14 mouse cellular contexts compared by ENCODE assay signal in genomic region chr7:116230811-116231609, GRCm38 (mm10).
DNase-seq lines count a peak whose midpoint lies in the region; ATAC-seq lines count a peak whose summit lies in the region.
"Had no signal": no experiment of that assay in that cellular context is flagged by ENCODE, and none has a peak within 500 bp of the region (broad histone marks: within the 10 kb centered on the region; RNA-seq: fewer than 3 reads in every experiment).

No protein-coding gene starts in this region.

- H3K27ac ChIP-seq in embryonic facial prominence, embryonic 14.5 days (replicated peaks; ENCODE audit: low read depth, low read length), result no peak overlapping the region
- no peak overlapping the region for H3K27ac ChIP-seq in embryonic facial prominence, embryonic 10.5 days (replicated peaks)
- H3K27ac ChIP-seq: hindbrain, embryonic 10.5 days; liver, embryonic 13.5 days had no signal

- no peak overlapping the region for H3K9ac ChIP-seq in embryonic facial prominence, embryonic 14.5 days (ENCODE audit: low read depth, low read length)
- H3K9ac ChIP-seq: liver, embryonic 13.5 days had no signal

- peak; percentile 53; the same call in 1 of the 2 replicates for ATAC-seq in embryonic facial prominence, embryonic 14.5 days (ENCODE audit: low read depth)
- ATAC-seq in common myeloid progenitor, adult 5-6 weeks (replicated peaks; ENCODE audit: low read depth, poor library complexity, severe bottlenecking), result peak; percentile 88
- ATAC-seq in monocyte, adult 5-6 weeks (replicated peaks; ENCODE audit: insufficient number of reproducible peaks, low FRiP score, low TSS enrichment, poor library complexity, severe bottlenecking), result peak; percentile 82
- ATAC-seq: forebrain, embryonic 14.5 days had no signal

- no peak for DNase-seq in embryonic facial prominence, embryonic 14.5 days (ENCODE audit: low spot score)
- no peak for DNase-seq in embryonic facial prominence, embryonic 10.5 days (ENCODE audit: low spot score)
- DNase-seq in A20 (ENCODE audit: low read depth, low spot score), result peak; percentile 14
- no peak for DNase-seq in ovary, postnatal 14 days (ENCODE audit: low spot score)
- no peak for DNase-seq in left cerebral cortex, adult 11 months (ENCODE audit: low spot score)
- DNase-seq in right cerebral cortex, adult 2 months (ENCODE audit: low spot score in 2 of 2), result no peak
- DNase-seq: adrenal gland, postnatal 10 days; cerebellum, postnatal 14 days; liver, embryonic 13.5 days; spleen, adult 18-20 months had no signal

- no peak overlapping the region for H3K4me2 ChIP-seq in embryonic facial prominence, embryonic 14.5 days (ENCODE audit: low read depth, low read length)
- H3K4me2 ChIP-seq: liver, embryonic 13.5 days had no signal

- WGBS in embryonic facial prominence, embryonic 14.5 days, result 71% methylated on average over 11 of the region's 11 CpGs
- WGBS in embryonic facial prominence, embryonic 10.5 days, result 77% methylated on average over 11 of the region's 11 CpGs

- peaks cover 6% of the 10 kb centered on the region; the same call in 1 of the 2 replicates for H3K4me1 ChIP-seq in embryonic facial prominence, embryonic 14.5 days (ENCODE audit: control insufficient read depth, insufficient read depth, low read length)
- peaks cover 30% of the 10 kb centered on the region for H3K4me1 ChIP-seq in embryonic facial prominence, embryonic 10.5 days

- no peak overlapping the region for H3K4me3 ChIP-seq in embryonic facial prominence, embryonic 14.5 days (ENCODE audit: low read depth, low read length)
- no peak overlapping the region for H3K4me3 ChIP-seq in embryonic facial prominence, embryonic 10.5 days
- H3K4me3 ChIP-seq: hindbrain, embryonic 10.5 days; liver, embryonic 13.5 days had no signal

- H3K36me3 ChIP-seq in embryonic facial prominence, embryonic 14.5 days (ENCODE audit: control insufficient read depth, insufficient read depth, low read length), result no peaks in the 10 kb centered on the region
- H3K36me3 ChIP-seq in embryonic facial prominence, embryonic 10.5 days (replicated peaks), result no peaks in the 10 kb centered on the region
- H3K36me3 ChIP-seq: hindbrain, embryonic 10.5 days; liver, embryonic 13.5 days had no signal

- H3K9me3 ChIP-seq in embryonic facial prominence, embryonic 14.5 days (ENCODE audit: control insufficient read depth, low read length), result no peaks in the 10 kb centered on the region
- no peaks in the 10 kb centered on the region for H3K9me3 ChIP-seq in embryonic facial prominence, embryonic 10.5 days
- H3K9me3 ChIP-seq: hindbrain, embryonic 10.5 days; liver, embryonic 13.5 days had no signal

- no peaks in the 10 kb centered on the region for H3K27me3 ChIP-seq in embryonic facial prominence, embryonic 14.5 days (replicated peaks; ENCODE audit: control insufficient read depth, insufficient read depth, low read length)
- peaks cover 11% of the 10 kb centered on the region for H3K27me3 ChIP-seq in embryonic facial prominence, embryonic 10.5 days (replicated peaks; ENCODE audit: low read depth, poor library complexity, severe bottlenecking)
